ENCODE assay signal across 8 mouse cellular contexts in genomic region chr13:22019934-22020835, GRCm38 (mm10). TPM values are rescaled to one million over a fixed set of nuclear protein-coding genes. Genes with fewer than 3 reads are reported as not detected.
A peak's percentile ranks its signal among the peaks of the same experiment; 100 is the strongest.
DNase-seq lines count a peak whose midpoint lies in the region; ATAC-seq and TF ChIP-seq lines count a peak whose summit lies in the region.

No protein-coding gene starts in this region.

- TF ChIP-seq POLR2A in liver, adult 2 months (IDR thresholded peaks at IDR 0.05; ENCODE audit: extremely low read depth, insufficient read depth, low read length): no peak
- TF ChIP-seq POLR2A in small intestine, adult 2 months (IDR thresholded peaks at IDR 0.05; ENCODE audit: low read depth, low read length): no peak

- under 1% methylated on average over 44 of the region's 44 CpGs for WGBS in heart, embryonic 13.5 days
- WGBS in liver, adult 2 months: 6% methylated on average over 44 of the region's 44 CpGs
- 2% methylated on average over 44 of the region's 44 CpGs for WGBS in small intestine, adult 2 months

- H3K27ac ChIP-seq in heart, embryonic 13.5 days (replicated peaks): no peak overlapping the region
- no peak overlapping the region for H3K27ac ChIP-seq in liver, adult 2 months (replicated peaks; ENCODE audit: insufficient read depth, low read depth, low read length)
- no peak overlapping the region for H3K27ac ChIP-seq in small intestine, adult 2 months (ENCODE audit: insufficient read depth, low read depth, low read length)

- peak overlapping the region; percentile 78 for H3K4me2 ChIP-seq in heart, embryonic 13.5 days

- no peaks in the 10 kb centered on the region for H3K36me3 ChIP-seq in heart, embryonic 13.5 days
- no peaks in the 10 kb centered on the region for H3K36me3 ChIP-seq in liver, adult 2 months (ENCODE audit: control insufficient read depth, insufficient read depth, low read length)
- H3K36me3 ChIP-seq in small intestine, adult 2 months (ENCODE audit: control insufficient read depth, insufficient read depth, low read length): no peaks in the 10 kb centered on the region

- peak; percentile 36 to 54 for DNase-seq in heart, adult 18-20 months
- no peak for DNase-seq in heart, postnatal 4 days
- peak; percentile 43 for DNase-seq in T-cell, adult 2 months (ENCODE audit: low spot score)
- no peak for DNase-seq in liver, adult 2 months (ENCODE audit: extremely low read depth, low read depth, low spot score)
- DNase-seq in adrenal gland, postnatal 25 days: no peak
- DNase-seq in right cerebral cortex, adult 18-20 months: no peak

- TF ChIP-seq CTCF in liver, adult 2 months (IDR thresholded peaks at IDR 0.05; ENCODE audit: low read depth, low read length): no peak
- TF ChIP-seq CTCF in small intestine, adult 2 months (IDR thresholded peaks at IDR 0.05; ENCODE audit: extremely low read depth, insufficient read length, insufficient replicate concordance, low read depth, low read length): no peak

- ATAC-seq in heart, embryonic 13.5 days (ENCODE audit: extremely low read depth, insufficient number of reproducible peaks, low FRiP score, low TSS enrichment): 0 out of 2 replicates have a peak, but pooled peaks have one; percentile 49

- peaks cover 31% of the 10 kb centered on the region for H3K27me3 ChIP-seq in heart, embryonic 13.5 days (replicated peaks)
- H3K27me3 ChIP-seq in liver, adult 2 months (ENCODE audit: control insufficient read depth, insufficient read depth, low read length): no peaks in the 10 kb centered on the region
- H3K27me3 ChIP-seq in small intestine, adult 2 months (ENCODE audit: control insufficient read depth, insufficient read depth, low read length): peaks cover 2% of the 10 kb centered on the region; the same call in 1 of the 2 replicates

- peaks cover 2% of the 10 kb centered on the region; the same call in 1 of the 2 replicates for H3K9me3 ChIP-seq in heart, embryonic 13.5 days

- H3K79me2 ChIP-seq in liver, adult 2 months (ENCODE audit: control insufficient read depth, insufficient read depth, low read length): no peaks in the 10 kb centered on the region

- no peaks in the 10 kb centered on the region for H3K4me1 ChIP-seq in heart, embryonic 13.5 days
- peaks cover 5% of the 10 kb centered on the region for H3K4me1 ChIP-seq in liver, adult 2 months (ENCODE audit: control insufficient read depth, insufficient read depth, low read length)
- no peaks in the 10 kb centered on the region for H3K4me1 ChIP-seq in small intestine, adult 2 months (ENCODE audit: control insufficient read depth, insufficient read depth, insufficient read length, low read length)

- H3K9ac ChIP-seq in heart, embryonic 13.5 days: peak overlapping the region; percentile 81
- peak overlapping the region; percentile 62 for H3K9ac ChIP-seq in liver, adult 2 months (ENCODE audit: low read depth, low read length)

- peak overlapping the region; percentile 67 for H3K4me3 ChIP-seq in heart, embryonic 13.5 days
- peak overlapping the region; percentile 53 for H3K4me3 ChIP-seq in liver, adult 2 months (ENCODE audit: insufficient read depth, low read depth, low read length)
- H3K4me3 ChIP-seq in small intestine, adult 2 months (ENCODE audit: low read depth, low read length): peak overlapping the region; percentile 57

RNA-seq across cellular contexts. Expression of gene Prss16, which starts 10.6 kb away (rescaled TPM):
- total RNA-seq in heart, adult 18-20 months (2021): not detected
- not detected for total RNA-seq in heart, postnatal 4 days (2021)
- polyA plus RNA-seq in heart, embryonic 13.5 days (2015; fragmentation: Nextera tagmentation; extraction: Ambion mirVana): 0.59 and 3.3 TPM in 2 replicates
- total RNA-seq in liver, adult 2 months (2014; rRNA removed): not detected in 2 replicates
- 0.12 TPM in 1 of 2 replicates, not detected in the other for polyA plus RNA-seq in liver, adult 2 months (2012; rRNA removed)
- 1.2 and 2.0 TPM in 2 replicates for polyA plus RNA-seq in small intestine, adult 2 months (2012; rRNA removed)
- total RNA-seq in adrenal gland, postnatal 25 days (2021): not detected in 2 replicates

RNA-seq across cellular contexts. Expression of gene Hist1h2ah, which starts 15.2 kb away (rescaled TPM):
- 10 to 100 TPM; 10.9 to 12.6 TPM for total RNA-seq in heart, adult 18-20 months (2021)
- total RNA-seq in heart, postnatal 4 days (2021): 100 to 1,000 TPM; 504 to 579 TPM
- polyA plus RNA-seq in heart, embryonic 13.5 days (2015; fragmentation: Nextera tagmentation; extraction: Ambion mirVana): 4.1 and 11.0 TPM in 2 replicates
- 1.8 and 2.6 TPM in 2 replicates for total RNA-seq in liver, adult 2 months (2014; rRNA removed)
- not detected in 2 replicates for polyA plus RNA-seq in liver, adult 2 months (2012; rRNA removed)
- 106 and 238 TPM in 2 replicates for polyA plus RNA-seq in small intestine, adult 2 months (2012; rRNA removed)
- 30.0 and 61.8 TPM in 2 replicates for total RNA-seq in adrenal gland, postnatal 25 days (2021)

RNA-seq across cellular contexts. Expression of gene Hist1h2bk, which starts 15.5 kb away (rescaled TPM):
- 10 to 100 TPM; 15.2 to 16.5 TPM for total RNA-seq in heart, adult 18-20 months (2021)
- 100 to 1,000 TPM; 416 to 424 TPM for total RNA-seq in heart, postnatal 4 days (2021)
- 3.1 and 3.4 TPM in 2 replicates for polyA plus RNA-seq in heart, embryonic 13.5 days (2015; fragmentation: Nextera tagmentation; extraction: Ambion mirVana)
- 15.6 and 28.1 TPM in 2 replicates for total RNA-seq in liver, adult 2 months (2014; rRNA removed)
- 0.46 and 0.48 TPM in 2 replicates for polyA plus RNA-seq in liver, adult 2 months (2012; rRNA removed)
- 34.9 and 41.4 TPM in 2 replicates for polyA plus RNA-seq in small intestine, adult 2 months (2012; rRNA removed)
- 121 and 135 TPM in 2 replicates for total RNA-seq in adrenal gland, postnatal 25 days (2021)

RNA-seq across cellular contexts. Expression of gene Hist1h4i, which starts 21.0 kb away (rescaled TPM):
- 10 to 100 TPM; 15.0 to 20.2 TPM for total RNA-seq in heart, adult 18-20 months (2021)
- 100 to 1,000 TPM; 139 to 147 TPM for total RNA-seq in heart, postnatal 4 days (2021)
- 10.8 and 11.3 TPM in 2 replicates for polyA plus RNA-seq in heart, embryonic 13.5 days (2015; fragmentation: Nextera tagmentation; extraction: Ambion mirVana)
- 6.8 and 9.2 TPM in 2 replicates for total RNA-seq in liver, adult 2 months (2014; rRNA removed)
- polyA plus RNA-seq in liver, adult 2 months (2012; rRNA removed): 5.2 and 12.3 TPM in 2 replicates
- 6.3 and 10.1 TPM in 2 replicates for polyA plus RNA-seq in small intestine, adult 2 months (2012; rRNA removed)
- total RNA-seq in adrenal gland, postnatal 25 days (2021): 82.8 and 97.8 TPM in 2 replicates

RNA-seq across cellular contexts. Expression of gene Hist1h2ag, which starts 22.6 kb away (rescaled TPM):
- 10 to 100 TPM in 1 of 2 experiments, 1 to 10 TPM in 1; 7.7 to 10.8 TPM for total RNA-seq in heart, adult 18-20 months (2021)
- total RNA-seq in heart, postnatal 4 days (2021): 100 to 1,000 TPM; 359 to 370 TPM
- polyA plus RNA-seq in heart, embryonic 13.5 days (2015; fragmentation: Nextera tagmentation; extraction: Ambion mirVana): 15.8 and 19.9 TPM in 2 replicates
- total RNA-seq in liver, adult 2 months (2014; rRNA removed): 11.1 and 22.4 TPM in 2 replicates
- polyA plus RNA-seq in liver, adult 2 months (2012; rRNA removed): 0.55 TPM in 1 of 2 replicates, not detected in the other
- 22.6 and 24.8 TPM in 2 replicates for polyA plus RNA-seq in small intestine, adult 2 months (2012; rRNA removed)
- 50.6 and 64.7 TPM in 2 replicates for total RNA-seq in adrenal gland, postnatal 25 days (2021)

Comparison
In these comparisons a context has a peak if more than half of its experiments do, and no peak if none do; other contexts are left out.
1. DNase-seq: peak in heart, adult 18-20 months (2 of 2) and T-cell, adult 2 months (single experiment); none in heart, postnatal 4 days (single experiment), liver, adult 2 months (single experiment), adrenal gland, postnatal 25 days (single experiment) and right cerebral cortex, adult 18-20 months (single experiment).
2. Peak in every context shown above with its lines, with median percentiles within 50 percentile points of each other: H3K4me3 ChIP-seq.